Mouse (Mus musculus): Measurements from ENCODE around the gene Liph.

- no peak for TF ChIP-seq NELFE (IDR thresholded peaks at IDR 0.05; ENCODE audit: low read depth, low read length)
- no peak for TF ChIP-seq POLR2AphosphoS2 (IDR thresholded peaks at IDR 0.05; ENCODE audit: low read depth, low read length)
Measured at GRCm38 (mm10) chr16:21987956-21988355, 7.5 kb downstream of the Liph start.
